Mouse (Mus musculus) bone marrow macrophage, adult 2 months (primary cell): ENCODE results near the gene Rbp3. TPM values are rescaled to one million over a fixed set of nuclear protein-coding genes. Genes with fewer than 3 reads are reported as not detected.
A peak's percentile ranks its signal among the peaks of the same experiment; 100 is the strongest.

Source experiments
- H3K27ac ChIP-seq: 2 replicates; pipeline ENCODE4 v1.5.1; 2012; ENCODE audit warnings: low read depth, low read length; ENCODE audit not compliant: insufficient read depth
- H3K4me1 ChIP-seq: 2 replicates; pipeline ENCODE4 v1.6.1; 2012; ENCODE audit warnings: low read length; ENCODE audit not compliant: control insufficient read depth, insufficient read depth
- H3K4me3 ChIP-seq: 2 replicates; pipeline ENCODE4 v1.5.1; 2012; ENCODE audit warnings: mild to moderate bottlenecking, low read length, moderate library complexity; ENCODE audit not compliant: insufficient read depth
- CTCF ChIP-seq: IDR thresholded peaks from 2 replicates; pipeline ENCODE4 v1.5.1; 2012; ENCODE audit warnings: low read depth, mild to moderate bottlenecking, low read length, moderate library complexity
- POLR2A ChIP-seq: IDR thresholded peaks from 2 replicates; pipeline ENCODE4 v1.6.1; 2012; ENCODE audit warnings: mild to moderate bottlenecking, low read depth, low read length, borderline replicate concordance
- polyA plus RNA-seq: library from polyadenylated mRNA; stranded (reverse); fragments of >200 nt; gene quantifications from 2 replicates; pipeline ENCODE4 v1.2.4, GENCODE M21; 2012; ENCODE audit not compliant: missing spikeins, insufficient read depth, insufficient read length

The Rbp3 gene
- polyA plus RNA-seq = not detected in 2 replicates

DNA sequence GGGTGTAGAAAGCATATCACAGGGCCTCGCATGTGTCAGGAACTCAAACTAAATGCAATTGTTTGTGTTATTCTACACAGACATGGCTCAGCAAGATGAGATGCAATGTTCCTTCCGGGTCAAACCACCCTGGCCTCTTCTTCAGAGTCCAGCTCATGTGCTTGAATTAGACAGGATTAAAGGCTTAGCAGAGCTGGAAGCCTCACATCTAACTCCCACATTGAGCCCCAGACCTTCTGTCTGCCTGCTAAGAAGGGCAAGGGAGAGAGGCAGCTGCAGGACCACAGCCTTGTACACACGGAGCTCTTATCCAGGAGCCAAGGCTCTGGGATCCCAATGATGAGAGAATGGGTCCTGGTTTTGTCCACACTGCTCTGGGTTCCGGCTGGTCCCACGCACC, at the start of gene Rbp3:
Gene Rbp3 (plus strand): TSS at position 243 of the 400 bp plus-strand sequence.
- TF ChIP-seq POLR2A = no peak
- no peak within 1 kb of the TSS for H3K4me3 ChIP-seq

DNA sequence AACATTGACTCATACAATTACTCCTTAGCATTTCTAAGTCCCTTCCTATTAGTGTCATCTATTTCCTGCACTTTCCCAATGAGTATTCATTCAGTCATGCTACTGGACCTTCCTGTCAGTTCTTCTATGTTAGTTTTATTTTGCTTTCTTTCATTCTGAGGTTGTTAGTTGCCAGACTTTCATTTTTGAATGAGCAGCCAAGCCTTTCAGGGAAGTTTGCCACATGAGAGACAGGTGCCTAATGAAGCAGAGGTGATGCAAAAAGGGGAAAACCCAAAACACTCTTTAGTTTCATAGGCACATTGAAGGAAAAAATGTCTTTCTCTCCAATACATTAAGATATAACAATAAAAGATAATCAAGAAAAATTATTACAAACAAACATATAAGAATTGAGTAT, 49.0 kb upstream of the Rbp3 start:
- Histone ChIP-seq H3K4me3 (no peak overlapping the region), H3K27ac (no peak overlapping the region), H3K4me1 (no peaks in the 10 kb centered on the region)
- TF ChIP-seq POLR2A = no peak
- no peak for TF ChIP-seq CTCF

More for the DNA sequence above, at the start of gene Rbp3:
- no peak within 1 kb of the TSS for H3K27ac ChIP-seq
- H3K4me1 ChIP-seq = no peaks in the 10 kb centered on the region

DNA sequence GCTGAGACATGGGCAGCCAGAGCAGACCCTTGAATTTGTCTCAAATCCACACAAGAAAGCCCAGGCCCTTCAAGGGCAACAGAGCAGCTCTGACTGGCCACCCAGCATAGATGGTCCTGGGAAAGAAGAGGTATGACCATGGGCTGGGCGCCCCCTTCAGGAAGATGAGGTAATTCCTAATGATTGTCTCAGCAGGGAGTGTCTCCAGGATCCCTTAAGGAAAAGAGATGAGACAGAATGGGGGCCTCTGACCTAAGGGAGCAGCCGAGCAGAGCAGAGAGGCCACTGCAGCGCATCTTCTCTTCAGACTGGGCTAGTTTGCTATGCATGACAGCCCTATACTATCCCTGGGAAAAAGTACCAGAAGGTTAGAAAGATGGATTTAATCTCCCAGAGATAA, 40.1 kb upstream of the Rbp3 start:
- H3K4me1 ChIP-seq = no peaks in the 10 kb centered on the region
- no peak overlapping the region for H3K4me3 ChIP-seq
- H3K27ac ChIP-seq = no peak overlapping the region
- no peak for TF ChIP-seq POLR2A
- TF ChIP-seq CTCF = no peak

DNA sequence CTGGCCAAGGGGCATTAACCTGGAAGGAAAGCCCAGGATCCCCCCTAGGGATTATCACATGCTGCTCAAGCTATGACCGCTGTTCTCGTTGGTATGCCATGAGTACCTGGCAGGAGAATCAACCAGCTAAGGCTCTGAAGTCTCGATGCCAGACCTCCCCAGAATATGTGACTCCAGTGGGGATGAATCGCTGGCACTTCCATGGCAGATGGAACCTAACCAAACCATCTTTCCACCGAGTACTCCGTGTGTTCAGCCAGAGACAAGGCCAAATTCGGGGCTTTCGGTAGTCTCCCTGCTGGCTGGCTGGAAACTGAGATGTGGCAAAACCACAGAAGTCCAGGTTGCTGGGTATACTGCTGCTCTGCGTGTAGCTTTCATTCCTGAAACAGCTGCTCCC, 39.6 kb upstream of the Rbp3 start:
- Histone ChIP-seq H3K4me3 (no peak overlapping the region), H3K27ac (no peak overlapping the region), H3K4me1 (no peaks in the 10 kb centered on the region)
- no peak for TF ChIP-seq CTCF
- TF ChIP-seq POLR2A = no peak

DNA sequence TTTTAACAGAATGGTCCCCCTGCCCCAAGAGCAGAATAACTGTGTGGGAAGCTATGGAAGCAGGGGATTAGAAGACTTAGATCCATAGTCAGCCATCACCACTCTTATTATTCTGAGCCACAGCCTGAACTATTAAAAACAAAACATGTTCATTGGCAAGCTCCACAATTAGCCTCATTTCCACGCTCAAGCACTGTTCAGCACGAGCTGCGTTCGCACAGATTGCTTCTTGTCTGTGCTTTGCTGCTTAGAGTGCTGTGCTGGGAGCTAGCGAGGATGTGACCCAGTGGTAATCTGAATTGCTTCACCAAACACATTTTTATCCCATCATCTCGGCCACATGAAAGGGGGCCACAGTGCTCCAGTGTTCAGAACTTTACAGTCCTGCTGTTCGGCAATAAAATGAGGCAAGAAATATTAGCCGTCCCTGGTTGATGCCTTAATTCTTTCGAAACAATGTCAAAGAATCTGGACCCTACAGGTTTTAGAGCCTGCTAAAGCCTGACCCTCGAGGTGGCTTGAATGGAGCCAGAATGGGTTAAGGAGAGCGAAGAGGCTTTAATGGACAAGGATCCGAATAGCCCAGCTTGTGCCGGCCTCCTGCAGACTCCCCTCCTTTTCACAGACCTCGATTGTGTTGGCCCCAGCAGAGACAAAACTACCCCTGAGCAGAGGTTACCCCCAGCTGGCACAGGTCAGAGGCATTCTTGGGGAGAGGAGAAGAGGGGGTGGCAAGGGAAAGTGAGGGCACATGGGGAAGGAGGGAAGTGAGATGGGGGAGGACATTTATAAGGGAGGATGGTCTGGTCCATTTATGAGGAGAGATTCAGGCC, 32.9 kb upstream of the Rbp3 start:
- no peaks in the 10 kb centered on the region for H3K4me1 ChIP-seq
- H3K4me3 ChIP-seq = no peak overlapping the region
- TF ChIP-seq POLR2A (no peak), CTCF (no peak)
- H3K27ac ChIP-seq = no peak overlapping the region

DNA sequence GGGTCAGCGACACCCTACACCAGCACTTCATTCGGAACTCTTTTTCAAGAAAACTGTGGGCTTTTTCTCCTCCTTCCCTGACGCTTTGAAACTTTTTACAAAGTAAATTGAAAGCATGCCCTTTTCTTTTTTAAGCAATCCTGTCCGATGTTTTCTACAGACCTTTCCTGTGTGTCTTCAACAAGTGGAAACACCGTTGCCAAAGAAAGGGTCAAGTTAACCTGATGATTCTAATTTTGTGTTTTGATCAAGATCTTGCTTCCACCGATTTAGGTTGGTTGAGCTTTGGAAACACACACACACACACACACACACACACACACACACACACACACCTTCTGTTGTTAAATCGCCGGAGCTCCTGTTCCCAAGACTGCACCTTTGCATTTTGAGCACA, 31.0 kb upstream of the Rbp3 start:
- Histone ChIP-seq H3K4me3 (no peak overlapping the region), H3K27ac (no peak overlapping the region), H3K4me1 (no peaks in the 10 kb centered on the region)
- TF ChIP-seq POLR2A (no peak), CTCF (no peak)

DNA sequence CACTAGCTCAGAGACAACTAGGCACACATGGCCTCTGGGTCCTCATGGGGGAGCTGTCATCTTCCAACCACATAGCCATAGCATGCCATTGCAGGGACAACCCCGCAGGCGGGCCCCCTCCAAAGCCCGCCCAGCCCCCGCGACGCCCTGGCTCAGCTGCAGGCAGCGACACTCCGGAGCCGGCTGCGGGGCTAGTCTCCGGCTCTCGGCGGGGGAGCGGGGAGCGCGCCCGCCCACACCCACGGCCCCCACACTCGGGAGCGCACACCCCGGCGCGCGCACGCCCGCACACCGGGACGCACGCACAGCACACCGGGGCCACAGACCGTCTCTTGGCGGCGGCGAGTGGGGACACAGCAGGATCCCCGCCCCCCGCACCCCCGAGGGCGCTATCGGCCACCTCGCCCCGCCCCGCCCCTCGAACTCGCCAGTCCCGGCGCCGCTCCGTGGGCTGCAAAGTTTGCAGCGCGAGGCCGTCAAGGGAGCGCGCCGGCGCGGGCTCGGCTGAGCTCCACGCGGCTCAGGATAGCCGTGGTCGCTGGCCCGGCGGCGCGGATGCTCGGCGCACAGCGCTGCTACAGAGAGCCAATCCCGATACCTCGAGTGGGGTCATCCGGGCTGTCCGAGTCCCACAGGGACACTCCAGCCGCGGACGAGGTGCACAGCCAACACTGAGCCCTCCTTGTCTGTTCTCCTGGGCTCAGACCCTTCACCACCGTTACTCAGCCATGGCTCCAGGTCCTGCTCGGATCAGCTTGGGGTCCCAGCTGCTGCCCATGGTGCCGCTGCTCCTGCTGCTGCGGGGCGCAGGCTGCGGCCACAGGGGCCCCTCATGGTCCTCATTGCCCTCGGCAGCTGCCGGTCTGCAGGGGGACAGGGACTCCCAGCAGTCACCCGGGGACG, 30.4 kb upstream of the Rbp3 start, which contains the start of gene Gdf10:
Gene Gdf10 (plus strand): TSS at position 420 of the 903 bp plus-strand sequence.
- TF ChIP-seq POLR2A (no peak), CTCF (no peak)
- no peak within 1 kb of the TSS for H3K27ac ChIP-seq
- H3K4me1 ChIP-seq = no peaks in the 10 kb centered on the region
- no peak within 1 kb of the TSS for H3K4me3 ChIP-seq

DNA sequence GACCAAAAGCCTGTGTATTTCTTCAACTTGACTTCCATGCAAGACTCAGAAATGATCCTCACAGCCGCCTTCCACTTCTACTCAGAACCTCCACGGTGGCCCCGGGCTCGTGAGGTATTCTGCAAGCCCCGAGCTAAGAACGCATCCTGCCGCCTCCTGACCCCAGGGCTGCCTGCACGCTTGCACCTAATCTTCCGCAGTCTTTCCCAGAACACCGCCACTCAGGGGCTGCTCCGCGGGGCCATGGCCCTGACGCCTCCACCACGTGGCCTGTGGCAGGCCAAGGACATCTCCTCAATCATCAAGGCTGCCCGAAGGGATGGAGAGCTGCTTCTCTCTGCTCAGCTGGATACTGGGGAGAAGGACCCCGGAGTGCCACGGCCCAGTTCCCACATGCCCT, 21.9 kb upstream of the Rbp3 start:
- no peak overlapping the region for H3K4me3 ChIP-seq
- H3K27ac ChIP-seq = no peak overlapping the region
- no peaks in the 10 kb centered on the region for H3K4me1 ChIP-seq
- TF ChIP-seq POLR2A (no peak), CTCF (no peak)

DNA sequence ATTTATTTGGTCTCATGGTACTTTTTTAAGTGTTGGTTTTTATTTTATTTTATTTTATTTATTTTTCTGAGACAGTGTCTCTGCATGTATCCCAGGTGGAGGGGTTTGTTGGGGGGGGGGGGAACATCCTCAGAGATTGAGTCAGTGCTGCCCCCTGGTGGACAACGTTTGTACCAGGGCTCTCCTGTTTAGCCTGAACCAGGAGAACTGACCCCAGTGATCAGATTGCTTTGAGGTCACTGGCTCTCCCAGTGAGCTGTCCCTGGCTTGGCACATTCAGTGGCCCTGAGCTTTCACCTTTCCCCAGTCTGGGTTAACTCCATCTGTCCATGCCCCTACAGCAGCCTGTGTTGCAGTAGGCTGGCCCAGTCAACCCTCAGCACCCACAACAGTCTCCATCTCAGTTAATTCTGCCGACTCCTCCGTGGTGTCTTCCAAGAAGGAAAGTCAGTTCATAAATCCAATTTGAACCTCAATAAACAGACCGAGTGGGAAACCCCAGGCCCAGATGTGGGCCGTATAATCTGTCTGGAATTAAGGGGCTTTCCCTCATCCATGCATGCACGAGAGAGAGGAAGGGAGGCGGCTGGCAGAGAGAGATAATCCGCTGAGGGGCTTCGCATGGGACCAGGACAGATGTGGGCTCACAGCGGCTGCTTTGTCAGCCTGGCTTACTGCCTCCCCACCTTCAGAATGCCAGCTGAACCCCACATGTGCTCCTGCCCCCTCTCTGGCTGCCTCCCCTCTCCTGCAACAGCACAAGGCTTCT, 20.7 kb upstream of the Rbp3 start:
- Histone ChIP-seq H3K4me1 (no peaks in the 10 kb centered on the region), H3K27ac (no peak overlapping the region), H3K4me3 (no peak overlapping the region)
- peak; percentile 41 for TF ChIP-seq CTCF
- TF ChIP-seq POLR2A = no peak
